Mouse (Mus musculus) embryonic fibroblast, embryonic 13.5 days (primary cell): ENCODE data around the gene Scn10a.

Experiments used
- CTCF ChIP-seq: IDR thresholded peaks from 2 replicates; pipeline ENCODE4 v1.5.1; 2011; ENCODE audit warnings: mild to moderate bottlenecking, control low read depth, low read length, moderate library complexity, borderline replicate concordance; ENCODE audit not compliant: insufficient read depth
- POLR2A ChIP-seq: IDR thresholded peaks from 2 replicates; pipeline ENCODE4 v1.6.1; 2011; ENCODE audit warnings: low read depth, mild to moderate bottlenecking, control low read depth, low read length, moderate library complexity

DNA sequence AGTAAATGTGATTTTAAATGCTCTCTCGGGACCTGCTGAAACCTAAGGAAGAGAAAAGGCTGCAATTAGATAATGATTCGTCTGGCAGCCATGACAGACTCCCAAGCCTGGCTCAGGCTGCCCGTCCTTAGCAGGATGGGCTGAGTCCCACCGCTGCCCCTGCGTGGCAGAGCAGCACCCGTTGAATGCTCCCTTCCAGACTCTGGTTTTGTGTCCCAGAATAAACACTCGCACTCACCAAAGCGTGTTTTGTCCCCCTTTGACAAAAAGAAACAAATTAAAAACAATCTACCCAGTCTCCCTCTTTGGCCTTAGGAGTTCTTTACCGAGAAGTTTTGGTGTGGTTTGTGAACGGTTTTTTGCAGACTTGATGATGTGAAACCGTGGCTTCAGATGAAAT lies at the start of gene Scn10a:
- TF ChIP-seq CTCF (no peak), POLR2A (no peak)
